Mouse (Mus musculus): Measurements from ENCODE around the gene Gfod2.

Gfod2 gene

DNA sequence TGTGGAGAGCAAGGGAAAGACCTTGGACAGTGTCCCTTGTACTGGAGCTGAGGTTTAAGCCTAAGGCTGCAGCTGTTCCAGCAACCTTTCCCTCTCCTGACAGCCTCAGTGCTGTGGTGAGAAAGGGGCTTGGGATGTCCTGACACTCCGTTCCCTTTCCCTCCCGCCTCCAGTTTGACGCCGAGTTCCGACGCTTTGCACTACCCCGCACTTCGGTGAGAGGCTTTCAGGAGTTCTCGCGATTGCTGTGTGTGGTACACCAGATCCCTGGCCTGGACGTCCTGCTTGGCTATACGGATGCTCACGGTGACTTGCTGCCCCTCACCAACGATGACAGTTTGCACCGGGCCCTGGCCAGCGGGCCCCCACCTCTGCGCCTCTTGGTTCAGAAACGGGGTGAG lies 56.5 kb downstream of the Gfod2 start:
- DNase-seq (ENCODE audit: low spot score), result peak; percentile 10

DNA sequence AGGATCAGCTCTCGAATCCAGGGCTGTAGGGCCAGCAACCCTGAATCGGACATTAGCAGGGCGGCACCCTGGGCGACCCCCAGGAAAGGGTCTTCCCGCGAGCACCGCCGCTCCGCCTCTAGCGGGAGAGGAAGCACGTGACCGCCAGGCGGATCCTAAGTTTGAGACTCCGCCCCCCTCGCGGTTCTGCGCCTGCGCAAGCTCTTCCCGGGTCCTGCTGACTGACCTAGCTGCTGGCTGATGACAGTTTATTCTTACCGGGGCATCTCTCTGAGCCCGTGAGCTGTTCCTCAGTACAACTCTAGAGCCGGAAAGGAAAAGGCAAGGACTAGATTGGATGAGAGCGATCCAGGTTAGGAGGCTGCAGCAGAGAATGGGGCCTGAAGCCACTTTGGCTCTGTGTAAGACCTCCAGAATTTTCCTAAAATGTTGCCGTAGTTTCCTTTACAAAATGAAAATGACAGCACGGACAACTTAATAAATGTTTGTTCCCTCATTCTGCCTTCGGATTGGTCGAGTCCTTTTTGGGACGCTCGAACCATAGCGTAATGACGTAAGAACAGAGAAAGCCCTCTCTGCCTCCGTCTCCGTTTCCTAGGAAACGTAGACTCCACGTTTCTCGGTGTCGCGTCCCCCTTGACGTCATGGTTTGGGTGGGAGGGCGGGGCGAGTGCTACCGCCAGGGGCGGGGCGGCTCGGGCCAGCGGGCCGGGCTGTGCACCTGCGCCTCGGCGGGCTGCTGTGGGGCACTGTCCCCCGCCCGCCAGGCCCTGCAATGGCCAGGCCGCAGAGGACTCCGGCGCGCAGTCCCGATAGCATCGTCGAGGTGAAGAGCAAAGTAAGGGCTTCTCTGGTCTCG lies 57.3 kb downstream of the Gfod2 start, which contains the start of the genes Acd and Pard6a:
Gene Acd, minus strand, starts transcription at position 137 of the 859 bp plus-strand sequence.
Gene Pard6a, plus strand, starts transcription at position 183 of the 859 bp plus-strand sequence.
- peak; percentile 97 for DNase-seq (ENCODE audit: low spot score)

DNA sequence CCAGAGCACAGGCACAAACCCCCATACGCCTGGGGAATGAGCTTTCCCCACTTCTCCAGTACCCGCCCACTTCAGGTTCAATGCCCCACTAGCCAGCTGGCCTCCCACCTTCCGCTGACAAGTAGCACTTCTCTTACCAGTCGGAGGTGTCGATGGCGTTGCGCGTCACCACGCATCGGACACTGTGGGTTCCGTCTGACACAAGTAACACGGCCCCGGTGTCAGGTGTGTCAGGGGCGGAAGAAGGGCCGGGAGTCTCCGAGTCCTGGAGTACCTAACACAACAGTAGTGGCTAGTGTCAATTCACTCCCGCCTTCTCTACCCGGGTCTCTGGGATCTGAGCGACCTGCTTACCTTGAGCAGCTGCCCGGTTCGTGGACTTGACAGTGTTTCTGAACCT lies 57.9 kb downstream of the Gfod2 start:
- DNase-seq (ENCODE audit: low spot score), result no peak

GRCm38 (mm10) chr8:105699488-105700215 lies 58.8 kb downstream of the Gfod2 start:
- no peak for DNase-seq (ENCODE audit: low spot score)

- no peak for DNase-seq (ENCODE audit: low spot score)
Observed at GRCm38 (mm10) chr8:105698734-105699133, 59.7 kb downstream of the Gfod2 start.

GRCm38 (mm10) chr8:105697196-105697780 lies 61.2 kb downstream of the Gfod2 start:
- no peak for DNase-seq (ENCODE audit: low spot score)

DNA sequence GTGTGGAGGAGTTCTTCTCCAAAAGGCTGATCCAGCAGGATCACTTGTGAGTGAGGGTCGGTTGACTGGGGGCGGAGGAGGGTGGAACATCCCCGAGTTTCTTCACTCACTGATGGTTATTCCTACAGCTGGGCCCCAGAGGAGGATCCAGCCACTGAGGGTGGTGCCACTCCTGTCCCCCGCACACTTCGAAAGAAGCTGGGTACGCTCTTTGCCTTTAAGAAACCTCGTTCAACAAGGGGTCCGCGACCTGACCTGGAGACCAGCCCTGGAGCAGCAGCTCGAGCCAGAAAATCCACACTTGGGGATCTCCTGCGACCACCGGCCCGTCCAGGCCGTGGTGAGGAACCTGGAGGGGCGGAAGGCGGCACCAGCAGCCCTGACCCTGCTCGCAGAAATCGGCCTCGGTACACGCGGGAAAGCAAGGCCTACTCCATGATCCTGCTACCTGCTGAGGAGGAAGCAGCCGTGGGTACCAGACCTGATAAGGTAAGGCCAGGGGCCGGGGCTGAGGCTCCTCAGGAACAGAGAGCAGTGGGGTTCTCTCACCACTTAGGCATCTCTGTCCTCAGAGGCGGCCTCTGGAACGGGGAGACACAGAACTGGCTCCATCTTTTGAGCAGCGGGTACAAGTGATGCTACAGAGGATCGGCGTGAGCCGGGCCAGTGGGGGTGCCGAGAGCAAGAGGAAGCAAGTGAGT lies 63.2 kb downstream of the Gfod2 start:
- no peak for DNase-seq (ENCODE audit: low spot score)

DNA sequence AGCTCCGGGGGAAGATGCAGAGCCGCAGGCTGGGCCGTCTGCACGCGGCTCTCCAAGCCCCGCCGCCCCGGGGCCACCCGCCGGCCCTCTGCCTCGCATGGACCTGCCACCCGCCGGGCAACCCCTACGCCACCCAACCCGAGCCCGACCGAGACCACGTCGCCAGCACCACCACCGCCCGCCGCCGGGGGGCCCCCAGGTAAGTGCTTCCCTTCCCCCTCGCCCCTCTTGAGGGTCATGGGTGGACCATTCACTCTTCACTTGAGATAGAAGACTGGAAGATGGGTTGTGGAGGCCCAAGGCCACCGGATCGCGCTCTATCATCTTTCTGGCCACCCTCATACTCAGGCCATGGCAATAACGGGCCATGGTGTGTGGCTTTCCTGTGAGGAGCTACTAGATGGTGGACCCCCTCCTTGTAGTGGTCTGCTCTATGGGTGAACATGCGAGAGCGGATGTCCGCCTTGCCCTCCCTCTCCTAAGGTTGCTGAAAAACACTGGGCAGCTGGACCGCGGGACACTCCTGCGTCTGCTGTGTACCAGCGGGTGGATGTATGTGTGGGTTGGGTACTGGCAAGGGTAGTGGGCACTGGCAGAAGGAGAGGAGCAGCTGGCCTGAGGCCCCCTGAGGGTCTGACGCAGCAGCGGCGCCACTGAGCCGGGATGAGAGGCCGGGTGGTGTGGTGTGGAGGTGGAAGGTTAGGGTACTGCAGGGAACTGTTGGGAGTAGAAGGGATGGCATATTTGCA lies 64.2 kb downstream of the Gfod2 start:
- DNase-seq (ENCODE audit: low spot score), result peak; percentile 13

DNA sequence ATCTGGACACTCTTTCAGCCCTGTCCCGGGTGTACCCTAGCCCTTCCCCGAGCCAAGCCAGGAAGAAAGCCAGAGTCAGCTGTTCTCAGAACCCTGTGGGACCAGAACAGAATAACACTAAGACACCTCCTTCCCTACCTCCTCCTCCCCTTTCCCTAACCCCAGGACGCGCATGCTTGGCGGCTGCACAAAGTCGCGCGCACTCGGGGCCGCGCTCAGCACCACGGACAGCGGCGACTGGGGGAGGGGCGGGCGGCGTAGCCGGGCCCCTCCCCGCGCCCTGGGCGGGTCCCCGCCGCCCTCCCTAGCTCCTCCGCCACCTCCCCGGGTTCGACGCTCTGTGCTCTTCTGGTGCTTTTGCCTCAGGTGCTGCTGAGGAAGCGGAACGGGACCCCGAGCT lies 64.8 kb downstream of the Gfod2 start:
- peak; percentile 67 for DNase-seq (ENCODE audit: low spot score)

DNA sequence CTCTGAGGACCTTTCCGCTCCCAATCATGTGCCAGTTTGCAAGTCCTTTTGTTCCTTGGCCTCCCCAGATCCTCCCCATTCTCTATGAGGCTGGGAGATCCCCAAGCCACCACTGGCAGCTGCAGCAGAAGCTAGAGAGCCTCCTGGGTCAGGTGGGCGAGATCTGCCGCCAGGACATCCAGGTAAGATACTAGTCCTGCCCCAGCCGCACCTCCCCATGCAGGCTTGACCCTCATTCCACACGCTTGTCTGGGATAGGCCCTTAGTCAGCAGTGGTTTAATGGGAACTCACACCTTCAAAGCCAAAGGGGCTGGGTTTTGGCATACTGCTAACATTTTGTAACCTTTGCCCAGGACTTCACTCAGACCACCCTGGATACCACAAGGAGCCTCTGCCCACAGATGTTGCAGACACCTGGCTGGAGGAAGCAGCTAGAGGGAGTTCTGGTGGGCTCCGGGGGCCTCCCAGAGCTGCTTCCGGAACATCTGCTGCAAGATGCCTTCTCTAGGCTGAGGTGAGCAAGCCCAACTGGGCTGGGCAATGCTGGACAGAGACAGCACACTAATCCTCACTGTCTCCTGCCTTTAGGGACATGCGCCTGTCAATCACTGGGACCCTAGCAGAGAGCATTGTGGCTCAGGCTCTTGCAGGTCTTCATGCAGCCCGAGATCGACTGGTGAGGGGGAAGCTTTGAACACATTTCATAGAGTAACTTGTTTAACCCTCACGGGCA lies 65.8 kb downstream of the Gfod2 start:
- no peak for DNase-seq (ENCODE audit: low spot score)

- DNase-seq (ENCODE audit: low spot score), result no peak
Observed at GRCm38 (mm10) chr8:105690978-105691377, 67.5 kb downstream of the Gfod2 start.

DNA sequence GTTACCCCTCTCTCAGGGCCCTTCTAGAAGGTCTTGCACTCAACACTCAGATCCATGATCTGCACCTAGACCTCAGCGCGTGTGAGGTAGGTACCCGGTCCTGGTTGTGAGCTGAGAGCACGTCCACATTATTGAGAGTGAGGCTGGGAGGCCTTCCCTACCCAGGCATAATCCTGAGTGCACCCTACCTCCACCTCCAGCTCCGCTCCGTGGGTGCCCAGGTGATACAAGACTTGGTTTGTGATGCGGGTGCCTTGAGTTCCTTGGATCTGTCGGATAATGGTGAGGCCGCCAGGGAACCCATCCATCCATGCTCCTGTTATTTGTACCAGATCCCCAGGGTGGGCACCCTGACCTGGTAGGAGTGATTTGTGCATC lies 68.5 kb downstream of the Gfod2 start:
- no peak for DNase-seq (ENCODE audit: low spot score)

DNA sequence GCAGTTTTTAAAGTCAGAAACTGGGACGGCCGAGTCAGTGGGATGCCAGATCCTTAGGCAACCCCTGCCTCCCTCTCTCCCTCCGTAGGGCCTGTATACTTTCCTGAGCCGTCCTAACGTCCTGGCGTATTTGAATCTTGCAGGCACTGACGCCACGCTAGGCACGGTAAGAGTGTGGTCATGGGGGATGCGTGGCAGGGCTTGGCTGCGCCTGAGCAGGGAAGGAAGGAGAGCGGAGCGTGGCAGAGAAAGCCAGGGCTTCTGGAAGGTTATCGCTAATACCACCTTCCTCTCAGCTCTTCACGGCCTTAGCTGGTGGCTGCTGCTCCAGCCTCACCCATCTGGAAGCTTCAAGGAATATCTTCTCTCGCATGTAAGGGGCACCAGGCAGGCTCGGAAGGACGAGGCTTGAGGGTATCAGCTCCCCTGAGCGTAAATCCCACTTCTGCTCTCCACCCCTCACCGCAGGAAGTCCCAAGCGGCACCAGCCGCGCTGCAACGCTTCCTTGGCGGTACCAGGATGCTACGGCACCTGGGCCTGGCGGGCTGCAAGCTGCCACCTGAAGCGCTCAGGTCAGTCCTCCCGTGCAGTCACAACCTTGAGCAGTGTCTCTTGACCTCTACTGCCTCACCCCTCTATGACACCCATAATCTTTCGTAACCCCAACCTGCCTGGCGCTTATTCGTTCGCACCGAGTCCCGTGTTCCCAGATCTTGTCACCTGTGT lies 69.0 kb downstream of the Gfod2 start:
- no peak for DNase-seq (ENCODE audit: low spot score)

- DNase-seq (ENCODE audit: low spot score), result no peak
Observed at GRCm38 (mm10) chr8:105688242-105688752, 70.2 kb downstream of the Gfod2 start.

DNA sequence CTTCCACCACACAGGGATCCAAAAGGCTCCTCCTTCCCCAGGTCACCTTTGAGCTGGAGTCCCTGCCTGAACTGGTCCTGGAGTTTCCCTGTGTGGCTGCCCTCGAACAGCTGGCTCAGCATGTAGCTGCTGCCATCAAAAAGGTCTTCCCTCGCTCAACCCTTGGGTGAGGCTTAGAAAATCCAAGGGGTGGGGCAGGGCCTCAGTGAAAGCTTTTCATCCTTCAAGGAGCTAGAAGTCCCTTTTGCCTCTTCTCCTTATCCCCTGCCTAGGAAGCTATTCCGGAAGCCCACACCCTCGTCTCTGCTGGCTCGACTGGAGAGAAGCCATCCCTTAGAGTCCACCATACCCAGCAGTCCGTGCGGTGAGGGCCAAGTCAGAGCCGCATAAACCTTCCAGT lies 71.0 kb downstream of the Gfod2 start:
- no peak for DNase-seq (ENCODE audit: low spot score)

DNA sequence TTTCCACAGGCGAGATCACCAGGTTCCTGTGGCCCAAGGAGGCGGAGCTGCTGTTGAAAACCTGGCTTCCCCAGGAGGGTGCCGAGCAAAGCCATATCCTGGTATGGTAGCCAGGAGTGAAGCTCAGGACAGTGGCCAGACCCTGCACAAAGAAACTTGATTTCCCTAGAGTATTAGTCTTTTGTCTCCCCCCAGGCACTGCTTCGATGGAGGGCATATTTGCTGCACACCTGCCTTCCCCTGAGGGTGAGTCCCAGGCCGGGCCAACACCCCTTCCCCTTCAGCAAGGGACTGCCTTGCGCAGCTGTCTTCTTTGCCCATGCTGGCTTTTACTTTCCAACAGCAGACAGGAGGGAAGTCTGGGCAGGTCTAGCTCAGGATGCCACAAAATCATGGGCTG lies 71.9 kb downstream of the Gfod2 start:
- no peak for DNase-seq (ENCODE audit: low spot score)

- peak; percentile 32 for DNase-seq (ENCODE audit: low spot score)
Observed at GRCm38 (mm10) chr8:105685796-105686308, 72.6 kb downstream of the Gfod2 start, which contains the start of gene Carmil2. TSS of gene Carmil2 (plus strand) at chr8:105686274.

GRCm38 (mm10) chr8:105685325-105685724 lies 73.1 kb downstream of the Gfod2 start:
- no peak for DNase-seq (ENCODE audit: low spot score)

DNA sequence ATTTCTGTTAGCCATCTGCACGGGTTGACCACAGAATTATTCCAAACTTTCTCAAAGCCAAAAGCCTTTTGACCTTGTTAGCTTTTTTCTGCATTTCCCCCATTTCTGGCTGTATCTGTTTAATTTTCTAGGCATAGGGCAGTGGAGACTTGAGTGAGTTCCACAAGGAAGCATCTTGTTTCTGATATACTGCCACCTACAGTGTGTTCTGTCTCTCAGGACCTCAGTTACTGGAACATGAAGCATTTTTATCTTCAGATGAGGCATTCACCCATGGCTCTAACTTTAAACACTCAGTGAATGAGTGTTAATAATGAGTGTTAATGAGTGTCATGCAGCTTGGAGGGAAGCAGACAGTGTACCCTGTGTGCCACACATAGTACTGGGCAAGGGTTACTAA lies 80.6 kb downstream of the Gfod2 start:
- no peak for DNase-seq (ENCODE audit: low spot score)
